Mouse (Mus musculus): Measurements from ENCODE around the gene Shh. TPM values are rescaled to one million over a fixed set of nuclear protein-coding genes. Genes with fewer than 3 reads are reported as not detected.

The Shh gene
- polyA plus RNA-seq, 1 experiment from 2014 or later, result 0.80 TPM

Other genes starting within 250 kb of the Shh start
- gene Cnpy1, start 221.4 kb downstream of the Shh start, polyA plus RNA-seq (2016; fragmentation: Nextera tagmentation; extraction: Ambion mirVana), result 0.18 TPM in 1 of 2 replicates, not detected in the other
- 13.5 and 16.1 TPM in 2 replicates for gene Rbm33, start 150.1 kb downstream of the Shh start, polyA plus RNA-seq (2016; fragmentation: Nextera tagmentation; extraction: Ambion mirVana)

Data from limb, embryonic 10.5 days (tissue).